Mouse (Mus musculus): ENCODE measurements around the gene Hspb1. TPM values are rescaled to one million over a fixed set of nuclear protein-coding genes. Genes with fewer than 3 reads are reported as not detected.

The Hspb1 gene
- total and polyA plus RNA-seq, 3 experiments, result 434 to 635 (median 446) TPM

- WGBS, result 65% methylated on average over 9 of the region's 9 CpGs
- Histone ChIP-seq H3K4me3 (no peak overlapping the region), H3K4me1 (ENCODE audit: control insufficient read depth, insufficient read depth, low read length) (peaks cover 4% of the 10 kb centered on the region), H3K79me2 (replicated peaks; ENCODE audit: control insufficient read depth, insufficient read depth, low read length) (no peaks in the 10 kb centered on the region), H3K36me3 (ENCODE audit: control insufficient read depth, insufficient read depth, low read length) (no peaks in the 10 kb centered on the region), H3K27me3 (ENCODE audit: control insufficient read depth, insufficient read depth, low read length) (peaks cover 2% of the 10 kb centered on the region; the same call in 1 of the 2 replicates), H3K9ac (ENCODE audit: low read depth, low read length) (no peak overlapping the region), H3K27ac (no peak overlapping the region)
- TF ChIP-seq POLR2A (IDR thresholded peaks at IDR 0.05; ENCODE audit: insufficient read depth, low read depth, low read length) (no peak), CTCF (IDR thresholded peaks at IDR 0.05) (no peak), EP300 (IDR thresholded peaks at IDR 0.05; ENCODE audit: insufficient read depth, low read depth, low read length) (no peak)
- DNase-seq, result no peak
- intact Hi-C loops (cut with DNase I), result no loop called here
These were observed 14.0 kb upstream of the Hspb1 start for GRCm38 (mm10) chr5:135873753-135874152.

GRCm38 (mm10) chr5:135877180-135877579, 10.5 kb upstream of the Hspb1 start:
- peak; percentile 41; the same call in 1 of the 2 replicates for TF ChIP-seq EP300 (IDR thresholded peaks at IDR 0.05; ENCODE audit: insufficient read depth, low read depth, low read length)
- TF ChIP-seq POLR2A (IDR thresholded peaks at IDR 0.05; ENCODE audit: insufficient read depth, low read depth, low read length), result no peak
- TF ChIP-seq CTCF (IDR thresholded peaks at IDR 0.05), result peak; percentile 73
- Histone ChIP-seq H3K79me2 (replicated peaks; ENCODE audit: control insufficient read depth, insufficient read depth, low read length) (no peaks in the 10 kb centered on the region), H3K4me1 (ENCODE audit: control insufficient read depth, insufficient read depth, low read length) (peaks cover 10% of the 10 kb centered on the region), H3K27me3 (ENCODE audit: control insufficient read depth, insufficient read depth, low read length) (no peaks in the 10 kb centered on the region), H3K27ac (peak overlapping the region; percentile 97), H3K4me3 (peak overlapping the region; percentile 42), H3K36me3 (ENCODE audit: control insufficient read depth, insufficient read depth, low read length) (no peaks in the 10 kb centered on the region), H3K9ac (ENCODE audit: low read depth, low read length) (peak overlapping the region; percentile 20; the same call in 1 of the 2 replicates)
- 4% methylated on average over 8 of the region's 8 CpGs for WGBS
- DNase-seq, result peak; percentile 74 to 81
- intact Hi-C loops (cut with DNase I), result loop anchor here (2.0 to 5.0 kb wide), 2 partner anchors 26 to 185 kb away; no protein-coding TSS in a partner anchor

- Histone ChIP-seq H3K36me3 (ENCODE audit: control insufficient read depth, insufficient read depth, low read length) (no peaks in the 10 kb centered on the region), H3K79me2 (replicated peaks; ENCODE audit: control insufficient read depth, insufficient read depth, low read length) (no peaks in the 10 kb centered on the region), H3K9ac (ENCODE audit: low read depth, low read length) (peak overlapping the region; percentile 53), H3K27me3 (ENCODE audit: control insufficient read depth, insufficient read depth, low read length) (no peaks in the 10 kb centered on the region), H3K27ac (peak overlapping the region; percentile 97), H3K4me1 (ENCODE audit: control insufficient read depth, insufficient read depth, low read length) (peaks cover 10% of the 10 kb centered on the region), H3K4me3 (peak overlapping the region; percentile 42)
- TF ChIP-seq POLR2A (IDR thresholded peaks at IDR 0.05; ENCODE audit: insufficient read depth, low read depth, low read length) (peak; percentile 47; the same call in 1 of the 2 replicates), EP300 (IDR thresholded peaks at IDR 0.05; ENCODE audit: insufficient read depth, low read depth, low read length) (0 out of 2 replicates have a peak, but pooled peaks have one; percentile 9), CTCF (IDR thresholded peaks at IDR 0.05) (peak; percentile 75)
- WGBS, result under 1% methylated on average over 16 of the region's 16 CpGs
- peak; percentile 76 to 81 for DNase-seq
- intact Hi-C loops (cut with DNase I), result loop anchor here (2.0 to 5.0 kb wide), 2 partner anchors 25 to 184 kb away; no protein-coding TSS in a partner anchor
These were observed 9.9 kb upstream of the Hspb1 start for GRCm38 (mm10) chr5:135877831-135878231.

- intact Hi-C loops (cut with DNase I), result loop anchor here (5.0 kb wide), 1 partner anchor 183 kb away; no protein-coding TSS in a partner anchor
These were observed 8.1 kb upstream of the Hspb1 start for GRCm38 (mm10) chr5:135879449-135880158.

GRCm38 (mm10) chr5:135884641-135885040, 3.1 kb upstream of the Hspb1 start:
- H3K4me3 ChIP-seq, result no peak overlapping the region
- H3K79me2 ChIP-seq (replicated peaks; ENCODE audit: control insufficient read depth, insufficient read depth, low read length), result no peaks in the 10 kb centered on the region
- WGBS, result 56% methylated on average over 6 of the region's 6 CpGs
- TF ChIP-seq POLR2A (IDR thresholded peaks at IDR 0.05; ENCODE audit: insufficient read depth, low read depth, low read length) (no peak), CTCF (IDR thresholded peaks at IDR 0.05) (no peak), EP300 (IDR thresholded peaks at IDR 0.05; ENCODE audit: insufficient read depth, low read depth, low read length) (no peak)
- H3K9ac ChIP-seq (ENCODE audit: low read depth, low read length), result no peak overlapping the region
- no peaks in the 10 kb centered on the region for H3K36me3 ChIP-seq (ENCODE audit: control insufficient read depth, insufficient read depth, low read length)
- peaks cover under 1% of the 10 kb centered on the region for H3K4me1 ChIP-seq (ENCODE audit: control insufficient read depth, insufficient read depth, low read length)
- DNase-seq, result no peak
- H3K27ac ChIP-seq, result no peak overlapping the region
- intact Hi-C loops (cut with DNase I), result no loop called here
- no peaks in the 10 kb centered on the region for H3K27me3 ChIP-seq (ENCODE audit: control insufficient read depth, insufficient read depth, low read length)

More at GRCm38 (mm10) chr5:135879449-135880158, 8.1 kb upstream of the Hspb1 start:
- H3K4me3 ChIP-seq, result no peak overlapping the region
- H3K36me3 ChIP-seq (ENCODE audit: control insufficient read depth, insufficient read depth, low read length), result no peaks in the 10 kb centered on the region
- no peaks in the 10 kb centered on the region for H3K79me2 ChIP-seq (replicated peaks; ENCODE audit: control insufficient read depth, insufficient read depth, low read length)
- DNase-seq, result peak; percentile 93
- no peaks in the 10 kb centered on the region for H3K27me3 ChIP-seq (ENCODE audit: control insufficient read depth, insufficient read depth, low read length)
- H3K27ac ChIP-seq, result peak overlapping the region; percentile 97
- peaks cover 10% of the 10 kb centered on the region for H3K4me1 ChIP-seq (ENCODE audit: control insufficient read depth, insufficient read depth, low read length)
- TF ChIP-seq EP300 (IDR thresholded peaks at IDR 0.05; ENCODE audit: insufficient read depth, low read depth, low read length) (peak; percentile 88), POLR2A (IDR thresholded peaks at IDR 0.05; ENCODE audit: insufficient read depth, low read depth, low read length) (no peak; the same call in 1 of the 2 replicates), CTCF (IDR thresholded peaks at IDR 0.05) (no peak)
- WGBS, result 15% methylated on average over 13 of the region's 13 CpGs
- peak overlapping the region; percentile 45; the same call in 1 of the 2 replicates for H3K9ac ChIP-seq (ENCODE audit: low read depth, low read length)
